Mouse (Mus musculus): ENCODE measurements around the gene Ambra1.

GRCm38 (mm10) chr2:91962864-91963401, 233.0 kb downstream of the Ambra1 start:
- TF ChIP-seq CTCF (conservative IDR thresholded peaks at IDR 0.05 in 1 of 2, IDR thresholded peaks at IDR 0.05 in 1 of 2; ENCODE audit: low read depth in 2 of 2, low read length in 2 of 2) (no peak), BHLHE40 (IDR thresholded peaks at IDR 0.05; ENCODE audit: low read depth, low read length) (no peak), ELF1 (IDR thresholded peaks at IDR 0.05; ENCODE audit: low read depth, low read length) (no peak), USF1 (IDR thresholded peaks at IDR 0.05; ENCODE audit: low read depth, low read length) (no peak), ZKSCAN1 (IDR thresholded peaks at IDR 0.05; ENCODE audit: borderline replicate concordance, low read depth, low read length) (no peak), RAD21 (IDR thresholded peaks at IDR 0.05; ENCODE audit: low read depth, low read length) (no peak), NELFE (IDR thresholded peaks at IDR 0.05; ENCODE audit: low read depth, low read length) (no peak), POLR2A (IDR thresholded peaks at IDR 0.05; ENCODE audit: low read depth, low read length) (no peak), ZC3H11A (IDR thresholded peaks at IDR 0.05; ENCODE audit: low read depth, low read length) (no peak), RCOR1 (conservative IDR thresholded peaks at IDR 0.05; ENCODE audit: low read depth, low read length) (no peak), TCF12 (IDR thresholded peaks at IDR 0.05; ENCODE audit: low read depth, low read length) (no peak), TBP (conservative IDR thresholded peaks at IDR 0.05; ENCODE audit: low read depth, low read length) (no peak), NRF1 (IDR thresholded peaks at IDR 0.05; ENCODE audit: low read depth, low read length) (no peak)
